Mouse (Mus musculus): ENCODE measurements around the gene Lrrk1.

GRCm38 (mm10) chr7:66303922-66304660 is 84.1 kb downstream of the Lrrk1 start:
- TF ChIP-seq CTCF (IDR thresholded peaks at IDR 0.05; ENCODE audit: insufficient read depth, low read depth, low read length) (no peak), POLR2A (IDR thresholded peaks at IDR 0.05; ENCODE audit: insufficient read depth, low read depth, low read length) (no peak)
